Mouse (Mus musculus): Measurements from ENCODE around the gene Rin2.

- TF ChIP-seq CTCF (IDR thresholded peaks at IDR 0.05; ENCODE audit: borderline replicate concordance, insufficient read depth, low read depth, low read length): no peak
- no peak for TF ChIP-seq POLR2A (IDR thresholded peaks at IDR 0.05; ENCODE audit: borderline replicate concordance, insufficient read depth, low read length)
Observed at GRCm38 (mm10) chr2:145717539-145717938, 42.5 kb downstream of the Rin2 start.
